Mouse (Mus musculus) subcutaneous adipose tissue, adult 2 months (tissue): ENCODE results near the gene Kmt5c. TPM values are rescaled to one million over a fixed set of nuclear protein-coding genes. Genes with fewer than 3 reads are reported as not detected.

ENCODE experiments used
- polyA plus RNA-seq: library from polyadenylated mRNA; depleted of rRNA; stranded (reverse); fragments of >200 nt; gene quantifications from 2 replicates; pipeline ENCODE4 v1.2.3, GENCODE M21; 2012; ENCODE audit warnings: low replicate concordance; rRNA removed

The Kmt5c gene
- polyA plus RNA-seq: 69.5 and 121 TPM in 2 replicates

GRCm38 (mm10) chr7:4739544-4740275 lies at the start of gene Kmt5c:
Gene Kmt5c, plus strand, starts transcription at chr7:4740115.

GRCm38 (mm10) chr7:4690387-4690786 lies 49.5 kb upstream of the Kmt5c start, which contains the start of gene Brsk1:
Gene Brsk1, plus strand, starts transcription at chr7:4690604.

GRCm38 (mm10) chr7:4725169-4725568 lies 14.7 kb upstream of the Kmt5c start, which contains the start of gene Tmem150b:
Gene Tmem150b, minus strand, starts transcription at chr7:4725249.

DNA sequence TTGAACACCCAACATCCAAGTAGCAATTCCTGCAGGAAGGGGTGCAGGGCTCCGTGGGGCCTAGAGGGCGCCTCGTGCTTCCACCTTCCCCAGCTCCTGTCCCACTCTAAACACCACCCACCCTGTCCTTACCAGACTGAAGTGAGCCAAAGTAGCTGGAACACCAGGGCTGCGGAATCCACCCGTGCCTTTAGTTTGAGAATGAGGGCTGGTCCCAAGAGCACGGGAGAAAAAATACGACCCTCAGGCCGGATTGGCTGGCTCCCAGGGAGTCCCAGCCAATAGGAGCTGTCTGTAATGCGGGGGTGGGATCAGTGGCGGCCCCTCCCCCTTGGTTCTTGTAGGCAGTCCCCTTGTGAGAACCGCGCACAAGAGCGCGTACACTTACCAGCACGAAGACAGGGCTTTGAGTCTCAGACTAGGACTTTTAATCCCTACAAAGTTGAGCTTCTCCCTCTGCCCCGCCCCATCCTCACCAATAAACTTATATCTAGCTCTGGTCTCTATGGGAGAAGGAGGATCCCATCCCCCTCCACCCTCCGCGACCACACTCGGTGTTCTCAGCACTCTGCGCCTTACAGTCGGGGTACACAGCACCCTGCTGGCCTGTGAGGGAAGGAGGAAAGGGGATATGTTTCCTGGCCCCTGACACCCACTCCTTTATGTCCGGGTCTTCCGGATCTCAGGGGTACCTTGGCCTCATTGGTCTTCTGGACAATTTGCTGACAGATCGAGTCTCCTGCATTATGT lies 13.1 kb downstream of the Kmt5c start, which contains the start of gene Cox6b2:
Gene Cox6b2, minus strand, starts transcription at position 274 of the 750 bp plus-strand sequence.

GRCm38 (mm10) chr7:4771202-4771601 lies 31.3 kb downstream of the Kmt5c start, which contains the start of gene Fam71e2:
Gene Fam71e2, minus strand, starts transcription at chr7:4771302.

DNA sequence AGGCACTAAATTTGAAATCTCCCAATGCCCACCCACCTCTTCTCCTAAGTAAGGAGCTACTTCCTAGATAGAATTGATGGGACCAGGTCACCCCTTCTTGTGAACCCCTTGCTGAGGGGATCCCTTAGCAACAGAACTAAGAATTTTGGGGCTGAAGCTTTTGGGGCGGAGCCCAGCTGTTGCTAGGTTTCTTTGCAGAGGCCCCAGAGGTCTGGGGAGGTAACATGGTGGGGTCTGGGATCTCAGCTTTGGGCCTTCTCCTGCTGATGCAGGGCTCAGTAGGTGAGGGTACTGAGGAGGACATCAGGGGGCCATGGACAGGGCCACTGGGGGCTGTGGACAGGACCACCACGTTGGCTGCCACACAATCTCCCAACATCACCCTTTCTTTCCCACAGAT lies 42.8 kb downstream of the Kmt5c start, which contains the start of the genes Il11 and Tmem190:
Gene Il11, minus strand, starts transcription at position 101 of the 400 bp plus-strand sequence.
Gene Tmem190, plus strand, starts transcription at position 179 of the 400 bp plus-strand sequence.

DNA sequence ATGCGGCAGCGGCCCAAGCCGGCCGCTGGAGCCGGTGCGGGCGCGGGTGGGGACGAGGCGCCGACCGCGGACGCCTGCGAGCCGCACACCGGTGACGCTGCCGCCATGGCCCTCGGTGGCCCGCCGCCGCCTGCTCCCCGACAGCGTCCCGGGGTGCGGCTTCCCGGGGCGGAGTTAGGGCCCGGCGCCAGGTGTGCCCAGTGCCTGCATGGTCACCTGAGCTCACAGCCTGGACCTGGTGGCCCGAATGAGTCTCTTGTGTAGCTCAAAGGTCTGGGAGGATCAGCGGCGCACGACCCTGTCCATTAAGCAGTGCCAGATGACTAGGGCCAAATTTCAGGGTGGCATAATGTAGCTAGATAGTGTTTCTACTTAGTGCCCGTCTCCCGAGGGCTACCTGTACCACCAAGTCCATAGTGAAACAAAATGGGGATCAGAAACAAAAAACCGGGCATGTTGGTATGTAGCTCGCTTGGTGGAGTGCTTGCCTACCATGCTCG lies 49.6 kb downstream of the Kmt5c start, which contains the start of gene Tmem238:
Gene Tmem238, minus strand, starts transcription at position 221 of the 500 bp plus-strand sequence.

DNA sequence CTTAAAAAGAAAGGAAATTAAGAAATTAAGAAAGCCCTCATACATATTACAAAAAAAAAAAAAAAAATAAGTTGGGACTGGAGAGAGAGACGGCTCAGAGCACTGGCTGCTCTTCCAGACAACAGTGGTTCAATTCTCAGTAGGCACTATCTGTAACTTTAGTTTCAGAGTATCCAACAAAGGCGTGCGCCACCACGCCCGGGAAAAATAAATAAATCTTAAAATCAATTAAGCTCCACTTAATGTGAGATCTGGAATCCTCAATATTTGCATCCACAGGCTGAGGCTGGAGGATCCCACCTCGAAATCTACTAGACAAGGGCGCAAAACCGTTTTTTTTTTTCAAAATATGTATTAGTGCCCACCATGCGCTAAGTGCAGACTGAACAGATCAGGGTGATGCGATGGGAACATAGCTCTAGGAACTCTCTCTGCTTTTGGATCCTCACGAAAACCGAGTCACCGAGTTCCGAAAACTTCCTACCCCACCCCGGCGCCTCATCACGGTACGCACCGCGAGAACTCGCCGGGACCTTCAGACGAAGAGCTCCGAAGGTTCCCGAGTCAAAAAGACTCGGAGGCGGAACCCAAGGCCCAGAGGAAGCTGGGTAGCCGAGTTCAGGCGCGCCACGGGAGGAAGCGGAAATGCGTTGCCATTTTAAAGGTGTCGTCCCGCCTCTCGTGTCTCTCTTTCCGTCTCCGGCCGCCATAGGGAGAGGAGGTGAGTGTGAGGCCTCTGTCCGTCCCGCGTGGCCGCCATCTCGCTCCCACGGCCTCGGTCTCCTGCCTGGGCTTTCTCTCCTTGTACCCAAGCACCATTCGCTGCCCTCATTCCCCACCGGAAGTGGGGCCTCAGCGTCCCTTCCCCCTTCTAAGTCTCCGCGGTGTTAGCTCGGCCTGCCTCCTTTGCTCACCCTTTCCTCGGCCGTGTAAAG lies 52.6 kb downstream of the Kmt5c start, which contains the start of gene Rpl28:
Gene Rpl28, plus strand, starts transcription at position 597 of the 935 bp plus-strand sequence.

Other genes with a start within 250 kb of the Kmt5c start
- 64.3 and 145 TPM in 2 replicates for gene Ppp1r12c, start 238.4 kb upstream of the Kmt5c start, polyA plus RNA-seq
- gene Tnnt1, start 223.7 kb upstream of the Kmt5c start, polyA plus RNA-seq: 0.43 and 3.1 TPM in 2 replicates
- gene Tnni3, start 215.9 kb upstream of the Kmt5c start, polyA plus RNA-seq: 2.8 and 4.5 TPM in 2 replicates
- gene Dnaaf3, start 207.7 kb upstream of the Kmt5c start, polyA plus RNA-seq: 3.1 and 6.7 TPM in 2 replicates
- gene Syt5, start 192.6 kb upstream of the Kmt5c start, polyA plus RNA-seq: 0.30 and 0.50 TPM in 2 replicates
- gene Ptprh, start 136.1 kb upstream of the Kmt5c start, polyA plus RNA-seq: 0.59 TPM in 1 of 2 replicates, not detected in the other
- gene Tmem86b, start 108.7 kb upstream of the Kmt5c start, polyA plus RNA-seq: 9.6 and 15.2 TPM in 2 replicates
- gene Ppp6r1, start 81.1 kb upstream of the Kmt5c start, polyA plus RNA-seq: 77.9 and 140 TPM in 2 replicates
- 36.3 and 51.8 TPM in 2 replicates for gene Hspbp1, start 55.0 kb upstream of the Kmt5c start, polyA plus RNA-seq
- gene Brsk1, start 49.5 kb upstream of the Kmt5c start, polyA plus RNA-seq: 2.8 and 14.9 TPM in 2 replicates
- gene Tmem150b, start 14.9 kb upstream of the Kmt5c start, polyA plus RNA-seq: 1.5 and 1.7 TPM in 2 replicates
- 20.8 and 97.5 TPM in 2 replicates for gene Cox6b2, start 13.0 kb downstream of the Kmt5c start, polyA plus RNA-seq
- not detected in 2 replicates for gene Fam71e2, start 31.2 kb downstream of the Kmt5c start, polyA plus RNA-seq
- 0.11 and 0.45 TPM in 2 replicates for gene Il11, start 42.7 kb downstream of the Kmt5c start, polyA plus RNA-seq
- gene Tmem190, start 42.8 kb downstream of the Kmt5c start, polyA plus RNA-seq: not detected in 2 replicates
- 13.9 and 33.7 TPM in 2 replicates for gene Tmem238, start 49.5 kb downstream of the Kmt5c start, polyA plus RNA-seq
- gene Rpl28, start 52.8 kb downstream of the Kmt5c start, polyA plus RNA-seq: 303 and 400 TPM in 2 replicates
- gene Ube2s, start 72.5 kb downstream of the Kmt5c start, polyA plus RNA-seq: 249 and 346 TPM in 2 replicates
- 0.04 and 0.87 TPM in 2 replicates for gene Shisa7, start 104.6 kb downstream of the Kmt5c start, polyA plus RNA-seq
- gene Isoc2b, start 130.1 kb downstream of the Kmt5c start, polyA plus RNA-seq: 22.3 and 43.4 TPM in 2 replicates
- 43.3 and 99.8 TPM in 2 replicates for gene Isoc2a, start 137.0 kb downstream of the Kmt5c start, polyA plus RNA-seq
- gene Gm36210, start 166.4 kb downstream of the Kmt5c start, polyA plus RNA-seq: 0.09 and 0.67 TPM in 2 replicates
- 8.7 and 16.0 TPM in 2 replicates for gene Zfp628, start 175.1 kb downstream of the Kmt5c start, polyA plus RNA-seq
- 3.0 and 16.9 TPM in 2 replicates for gene Nat14, start 181.9 kb downstream of the Kmt5c start, polyA plus RNA-seq
- 17.4 and 38.7 TPM in 2 replicates for gene Ssc5d, start 185.7 kb downstream of the Kmt5c start, polyA plus RNA-seq
- gene Sbk2, start 224.3 kb downstream of the Kmt5c start, polyA plus RNA-seq: 0.63 and 0.77 TPM in 2 replicates
- 0.08 and 0.10 TPM in 2 replicates for gene Sbk3, start 231.1 kb downstream of the Kmt5c start, polyA plus RNA-seq